Mouse (Mus musculus) common myeloid progenitor, adult 5-6 weeks (primary cell): ENCODE measurements at regions not wholly inside any gene's neighbourhood (a gene's known extent, or its start where the extent isn't known, plus 50 kb on each side); places are given as distances from the start of the nearest gene placed in this dataset.

Source experiments
- ATAC-seq: replicated peaks from 2 replicates; pipeline ENCODE4 v1.8.0; 2016; ENCODE audit warnings: low read depth, mild to moderate bottlenecking, moderate TSS enrichment, inconsistent platforms; ENCODE audit not compliant: poor library complexity, severe bottlenecking

DNA sequence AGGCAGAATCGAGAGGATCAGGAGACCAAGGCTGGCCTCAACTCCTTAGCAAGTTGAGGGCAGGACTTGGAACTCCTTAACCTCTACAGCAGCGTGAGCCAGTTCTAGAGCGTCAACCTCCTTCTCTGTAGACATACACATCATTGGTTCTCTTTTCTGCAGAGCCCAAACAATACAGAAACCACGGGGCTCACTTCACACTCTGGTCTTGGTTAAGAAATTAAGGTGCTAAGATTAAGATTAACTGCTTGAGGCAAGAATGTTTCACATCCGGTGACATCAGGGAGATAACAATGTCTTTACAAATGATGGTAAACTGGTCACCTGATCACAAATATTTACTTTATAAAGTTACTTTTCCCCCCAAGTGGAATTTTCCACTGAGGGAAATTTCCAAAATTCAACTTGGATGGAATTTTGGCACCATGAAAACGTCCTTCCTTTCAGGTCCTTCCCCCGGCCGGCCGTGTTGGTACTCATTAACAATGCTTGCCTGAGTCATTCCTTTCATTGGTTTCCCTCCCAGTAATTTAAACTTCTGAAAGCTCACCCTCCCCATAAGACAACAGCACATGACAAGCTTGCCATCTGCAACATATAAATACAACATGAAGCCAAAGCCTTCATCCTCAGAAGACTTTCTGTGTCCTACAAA is 77.3 kb upstream of the Kdm7a start:
- no peak for ATAC-seq

DNA sequence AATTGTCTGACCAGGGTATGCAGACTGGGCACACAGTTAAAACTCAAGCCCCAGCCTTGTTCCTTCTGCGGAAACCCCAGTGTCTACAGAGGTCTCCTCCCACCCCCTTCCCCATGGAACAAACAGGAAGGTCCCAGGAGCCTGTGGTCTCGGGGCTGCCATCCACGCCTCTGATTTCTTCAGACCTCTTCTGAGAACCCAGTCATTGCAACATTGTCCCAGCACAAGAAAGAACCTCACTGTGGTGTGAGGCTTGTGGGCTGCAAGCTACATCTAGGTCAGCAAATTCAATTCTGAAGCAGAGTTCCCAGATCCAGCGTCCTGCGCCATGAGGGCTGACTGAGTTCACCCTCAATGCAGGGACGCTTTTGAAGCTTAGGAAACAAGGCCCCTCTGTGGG is 71.7 kb upstream of the Kdm7a start:
- peak; percentile 83 for ATAC-seq

DNA sequence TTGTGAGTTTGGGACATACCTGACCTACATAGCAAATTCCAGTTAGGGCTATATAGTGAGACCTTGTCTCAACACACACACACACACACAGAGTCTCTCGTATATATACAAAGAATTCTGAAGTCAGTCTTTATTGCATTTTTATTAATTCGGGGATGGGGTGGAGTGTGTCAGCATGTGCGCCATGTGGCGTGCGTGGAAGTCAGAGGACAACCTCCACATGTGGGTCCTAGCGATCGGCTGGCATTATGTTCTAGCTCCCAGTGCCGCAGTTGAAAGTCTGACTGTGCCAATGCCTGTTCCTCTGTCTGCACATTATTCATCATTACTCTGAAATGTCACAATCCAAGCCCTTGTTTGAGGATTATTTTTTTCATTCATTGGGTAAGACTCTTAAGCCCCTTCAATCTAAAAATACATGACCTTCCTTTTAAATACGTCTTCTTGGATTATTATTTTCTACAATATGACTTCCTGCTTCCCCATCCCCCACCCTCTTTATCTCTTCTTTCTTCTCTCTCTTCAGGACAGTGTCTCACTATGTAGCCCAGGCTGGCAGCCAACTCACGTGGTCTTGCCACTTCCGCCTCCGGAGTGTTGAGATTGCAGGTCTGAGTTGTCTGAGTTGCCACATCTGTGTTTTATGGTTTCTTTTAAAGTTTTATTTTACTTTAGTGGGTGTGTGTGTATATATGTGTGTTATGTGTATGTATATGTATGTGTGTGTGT is 68.3 kb upstream of the Kdm7a start:
- ATAC-seq, result peak; percentile 42; the same call in 1 of the 2 replicates

DNA sequence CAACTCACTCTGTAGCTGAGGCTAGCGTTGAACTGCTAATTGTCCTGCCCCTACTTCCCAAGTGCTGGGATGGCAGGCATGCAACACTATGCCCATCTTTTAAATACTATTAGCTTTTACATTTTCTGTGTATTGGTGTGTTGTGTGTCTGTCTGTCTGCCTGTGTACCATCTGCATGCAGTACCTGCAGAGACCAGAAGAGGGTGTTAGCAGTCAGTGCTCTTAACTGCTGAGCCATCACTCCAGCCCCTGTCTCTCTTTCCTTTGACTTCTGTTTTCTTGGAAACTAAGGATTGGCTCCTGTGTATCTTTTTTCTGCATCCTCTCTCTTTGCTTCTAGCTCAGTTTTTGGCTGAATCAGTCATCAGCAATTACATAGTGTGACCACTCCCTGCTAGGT is 66.8 kb upstream of the Kdm7a start:
- no peak for ATAC-seq

GRCm38 (mm10) chr6:39270457-39270856 is 63.9 kb upstream of the Kdm7a start:
- ATAC-seq, result no peak

DNA sequence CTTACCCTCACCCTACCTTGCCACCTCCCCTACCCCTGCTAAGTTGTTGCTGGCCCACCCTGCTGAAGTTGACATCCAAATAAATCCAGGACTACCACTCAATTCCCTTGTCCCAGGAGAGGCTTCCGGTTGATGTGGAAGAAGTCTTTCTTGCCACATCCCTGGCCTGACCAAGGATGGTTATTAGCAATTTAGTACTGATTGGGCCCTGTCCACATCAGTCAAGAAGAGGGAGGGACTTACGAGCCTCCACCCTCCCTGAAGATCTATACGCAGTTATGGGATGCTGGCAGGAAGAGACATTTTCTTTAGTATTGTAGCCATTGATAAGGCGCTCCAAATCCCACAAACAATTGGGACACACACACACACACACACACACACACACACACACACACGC is 63.1 kb upstream of the Kdm7a start:
- ATAC-seq, result no peak

- no peak for ATAC-seq
These were observed 62.2 kb upstream of the Kdm7a start for GRCm38 (mm10) chr6:39268647-39269428.

- peak; percentile 58 for ATAC-seq
These were observed 58.1 kb upstream of the Kdm7a start for GRCm38 (mm10) chr6:39264722-39265121.

DNA sequence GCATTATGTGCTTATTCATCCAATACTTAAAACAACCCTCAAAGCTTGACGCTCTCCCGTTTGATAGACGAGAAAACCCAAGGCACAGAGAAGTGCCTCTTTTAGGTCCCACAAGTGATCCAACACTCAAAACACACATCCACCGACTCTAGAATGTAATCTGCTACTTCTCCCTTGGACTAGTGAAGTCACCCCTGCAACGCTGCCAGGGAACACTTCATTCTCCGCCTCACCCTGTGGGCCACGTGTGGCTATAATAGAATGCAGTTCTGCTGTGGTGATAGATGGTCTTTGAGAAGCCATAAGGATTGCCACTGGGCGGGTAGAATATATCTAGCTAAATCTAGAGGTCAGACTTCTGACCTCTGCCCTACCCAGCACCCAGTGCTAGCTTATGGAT is 57.0 kb upstream of the Kdm7a start:
- no peak for ATAC-seq

DNA sequence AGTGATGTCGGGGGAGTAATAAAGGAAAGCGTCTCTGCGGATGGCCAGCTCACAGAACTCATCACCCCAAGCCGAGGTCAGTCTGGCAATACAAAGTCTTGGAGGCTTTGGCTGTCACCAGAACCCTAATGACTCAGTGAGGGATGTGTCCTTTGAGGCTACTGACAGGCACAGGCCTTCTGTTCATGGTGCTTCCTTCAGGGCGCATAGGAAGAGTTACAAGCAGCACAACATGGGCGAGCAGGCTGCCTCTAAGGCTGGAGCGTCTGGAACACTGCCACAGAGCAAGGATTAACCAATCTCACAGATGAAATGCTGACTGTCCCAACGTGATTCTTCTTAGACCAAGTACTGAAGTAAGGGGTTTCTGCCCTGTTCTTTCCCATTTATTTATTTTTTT is 55.4 kb upstream of the Kdm7a start:
- no peak for ATAC-seq

- no peak for ATAC-seq
These were observed 53.9 kb upstream of the Kdm7a start for GRCm38 (mm10) chr6:39260480-39260879.

DNA sequence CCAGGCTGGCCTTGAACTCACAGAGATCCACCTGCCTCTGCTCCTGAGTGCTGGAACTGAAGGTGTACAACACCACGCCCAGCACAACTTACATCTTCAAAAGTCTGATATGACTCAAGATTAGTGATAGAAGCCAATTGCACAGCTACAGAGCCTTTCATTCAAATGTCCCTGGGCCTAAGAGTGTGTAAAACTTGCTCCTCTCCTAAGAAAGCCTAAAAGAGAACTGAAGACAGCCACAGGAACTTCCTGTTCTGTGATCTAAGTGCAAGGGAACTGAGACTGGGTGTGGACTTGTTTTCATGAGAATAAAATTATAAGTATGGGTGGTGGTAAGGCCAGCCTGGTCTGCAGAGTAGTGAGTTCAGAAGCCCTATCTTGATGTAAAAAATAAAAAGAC is 52.5 kb upstream of the Kdm7a start:
- ATAC-seq, result peak; percentile 60; the same call in 1 of the 2 replicates

DNA sequence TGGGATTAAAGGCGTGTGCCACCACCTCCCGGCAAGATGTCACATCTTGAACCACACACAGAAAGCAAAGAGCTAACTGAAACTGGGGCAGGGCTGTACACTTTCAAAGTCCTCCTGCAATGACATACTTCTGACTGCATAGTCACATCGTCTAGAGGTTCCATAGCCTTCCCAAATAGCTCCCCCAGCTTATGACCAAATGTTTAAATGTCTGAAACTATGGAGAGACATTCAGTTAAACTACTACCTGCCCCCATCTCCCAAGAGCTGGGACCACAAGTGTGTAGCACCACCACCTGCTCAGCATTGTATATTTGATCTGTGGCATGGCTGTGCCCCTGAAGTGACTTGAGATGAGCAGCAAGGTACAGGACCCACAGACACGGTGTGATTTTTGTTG is 52.1 kb upstream of the Kdm7a start:
- no peak for ATAC-seq

GRCm38 (mm10) chr6:39257667-39258395 is 51.2 kb upstream of the Kdm7a start:
- ATAC-seq, result no peak

GRCm38 (mm10) chr6:39257111-39257571 is 50.6 kb upstream of the Kdm7a start:
- ATAC-seq, result peak; percentile 42; the same call in 1 of the 2 replicates

- peak; percentile 27; the same call in 1 of the 2 replicates for ATAC-seq
These were observed 49.9 kb upstream of the Kdm7a start for GRCm38 (mm10) chr6:39256304-39257103.
